Mouse (Mus musculus): ENCODE measurements around the gene Rbbp9. TPM values are rescaled to one million over a fixed set of nuclear protein-coding genes. Genes with fewer than 3 reads are reported as not detected.

The Rbbp9 gene
- total RNA-seq (2023) = 1 to 10 TPM; 5.0 to 5.6 TPM

DNA sequence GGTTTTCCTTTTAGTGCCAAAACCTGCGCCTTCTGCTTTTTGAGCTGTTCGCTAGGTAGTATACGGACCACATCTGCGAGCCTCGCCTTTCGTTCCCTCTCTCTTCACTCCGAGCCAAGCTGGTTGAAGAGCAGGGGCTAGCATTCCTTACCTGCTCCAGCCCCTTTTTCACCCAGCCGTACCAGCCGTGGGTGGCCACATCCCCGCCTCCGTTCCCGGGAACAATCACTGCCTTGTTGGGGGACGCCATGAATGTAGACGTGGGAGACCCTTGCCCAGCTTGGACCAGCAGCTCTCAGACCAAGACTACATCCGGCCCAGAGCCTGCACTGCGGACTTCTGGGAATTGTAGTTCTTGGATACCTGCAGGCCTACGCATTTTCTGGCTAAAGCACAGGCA lies at the start of gene Rbbp9:
Rbbp9 (minus strand) TSS at position 341 of the 400 bp plus-strand sequence.

DNA sequence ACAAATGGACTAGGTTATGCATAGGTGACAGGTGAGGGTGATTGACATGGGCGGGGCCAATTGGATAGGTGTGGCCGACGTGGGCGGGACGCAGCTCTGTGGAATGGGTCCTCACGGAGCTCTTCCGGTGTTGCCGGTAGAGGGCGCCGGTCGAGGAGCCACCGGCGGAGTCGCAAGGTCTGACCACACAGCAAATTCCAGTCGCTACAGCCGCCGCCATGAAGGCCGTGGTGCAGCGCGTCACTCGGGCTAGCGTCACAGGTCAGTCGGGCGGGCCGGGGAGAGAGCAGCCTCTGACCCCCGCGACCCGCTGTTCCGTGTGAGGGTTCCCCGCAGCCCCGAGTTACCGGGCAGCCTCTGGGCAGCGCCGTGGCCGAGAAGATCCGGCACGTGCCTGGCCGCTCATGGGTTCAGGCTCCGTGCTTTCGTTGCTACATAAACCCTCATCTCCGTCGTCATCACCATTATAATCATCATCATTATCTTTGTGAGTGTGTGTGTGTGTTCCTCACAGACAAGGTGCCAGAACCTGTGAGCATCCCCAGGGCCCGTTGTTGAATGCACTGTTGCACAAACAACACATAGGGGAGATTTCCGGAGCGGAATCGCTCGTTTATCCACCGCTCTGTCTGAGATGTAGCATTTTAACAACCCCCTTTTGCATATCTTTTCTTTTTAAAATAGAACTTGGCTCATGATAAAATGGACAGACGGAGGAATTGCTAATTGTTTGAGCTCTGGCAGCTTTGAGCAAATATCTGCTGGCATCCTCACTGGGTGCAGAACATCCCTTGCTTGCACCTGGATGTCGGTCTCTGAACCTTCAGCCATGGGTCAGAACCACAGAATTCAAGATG lies 49.4 kb upstream of the Rbbp9 start, which contains the start of gene Dtd1:
Dtd1 (plus strand) TSS at position 67 of the 857 bp plus-strand sequence.

DNA sequence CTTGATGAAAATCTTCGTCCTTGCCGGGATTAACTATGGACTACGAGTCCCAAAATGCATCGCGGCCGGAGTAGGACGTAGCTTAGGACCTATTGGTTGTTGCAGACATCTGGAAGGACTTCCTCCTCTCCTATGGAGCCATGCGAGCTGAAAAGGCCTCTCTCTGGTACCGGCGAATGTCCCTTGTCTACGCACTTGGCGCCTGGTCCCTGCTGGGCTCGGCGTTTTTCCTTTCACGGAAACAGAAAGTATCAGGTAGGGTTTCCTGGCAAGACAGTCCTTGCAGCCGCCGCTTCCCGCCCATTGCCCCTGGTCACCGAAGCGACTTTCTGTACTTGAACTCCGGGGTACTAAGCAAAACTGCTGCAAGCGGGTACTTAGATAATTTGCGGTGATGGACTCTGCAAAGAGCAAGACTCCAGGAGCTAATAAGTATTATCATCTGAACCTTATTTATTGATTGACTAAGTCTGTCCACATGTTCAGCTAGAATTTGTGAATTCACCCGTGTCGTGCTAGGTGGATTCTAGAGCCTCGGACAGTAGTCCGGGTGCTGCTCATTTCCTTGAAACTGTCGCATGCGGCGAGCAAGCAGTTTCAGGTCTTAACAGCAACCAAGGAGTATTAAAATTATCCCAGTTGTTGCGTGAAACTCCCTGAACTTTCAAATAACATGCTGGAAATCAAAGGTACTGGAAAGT lies 43.4 kb upstream of the Rbbp9 start, which contains the start of gene Smim26:
Smim26 (plus strand) TSS at position 104 of the 701 bp plus-strand sequence.

DNA sequence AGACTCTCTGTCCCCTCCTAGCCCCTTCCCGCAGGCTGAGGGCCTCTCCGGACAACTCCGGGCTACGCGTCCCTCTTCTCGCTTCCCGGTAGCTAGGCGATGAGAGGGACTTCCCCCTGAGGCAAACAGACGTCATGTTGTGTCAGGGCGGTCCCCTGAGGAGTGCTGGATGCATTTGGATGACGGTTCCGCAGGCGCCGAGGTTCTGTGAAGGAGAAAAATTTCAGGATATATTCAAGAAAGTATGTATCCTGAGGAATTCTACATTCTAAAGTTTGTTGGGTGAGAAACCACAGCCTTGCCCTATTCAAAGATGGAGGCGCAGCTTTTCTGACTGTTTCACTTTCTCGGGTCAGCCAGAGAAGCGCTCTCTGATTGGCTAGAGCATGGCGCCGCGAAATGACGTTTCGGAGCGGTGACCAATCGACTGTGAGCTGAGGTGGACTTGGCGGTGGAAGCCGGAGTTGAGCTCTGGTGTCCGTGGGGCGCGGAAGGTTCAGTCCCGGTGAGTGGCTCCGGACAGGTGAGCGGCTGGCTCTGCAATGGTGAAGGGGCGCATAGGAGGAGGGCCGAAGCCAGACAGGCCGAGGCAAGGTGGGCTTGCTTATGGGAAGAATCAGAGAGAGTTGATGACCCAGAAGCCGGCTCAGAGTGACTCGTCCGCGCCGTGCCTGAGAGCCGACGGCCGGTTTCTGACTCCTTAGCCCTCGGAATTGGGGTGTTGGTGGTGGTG lies 5.3 kb upstream of the Rbbp9 start, which contains the start of gene Sec23b:
Sec23b (plus strand) TSS at position 410 of the 733 bp plus-strand sequence.

DNA sequence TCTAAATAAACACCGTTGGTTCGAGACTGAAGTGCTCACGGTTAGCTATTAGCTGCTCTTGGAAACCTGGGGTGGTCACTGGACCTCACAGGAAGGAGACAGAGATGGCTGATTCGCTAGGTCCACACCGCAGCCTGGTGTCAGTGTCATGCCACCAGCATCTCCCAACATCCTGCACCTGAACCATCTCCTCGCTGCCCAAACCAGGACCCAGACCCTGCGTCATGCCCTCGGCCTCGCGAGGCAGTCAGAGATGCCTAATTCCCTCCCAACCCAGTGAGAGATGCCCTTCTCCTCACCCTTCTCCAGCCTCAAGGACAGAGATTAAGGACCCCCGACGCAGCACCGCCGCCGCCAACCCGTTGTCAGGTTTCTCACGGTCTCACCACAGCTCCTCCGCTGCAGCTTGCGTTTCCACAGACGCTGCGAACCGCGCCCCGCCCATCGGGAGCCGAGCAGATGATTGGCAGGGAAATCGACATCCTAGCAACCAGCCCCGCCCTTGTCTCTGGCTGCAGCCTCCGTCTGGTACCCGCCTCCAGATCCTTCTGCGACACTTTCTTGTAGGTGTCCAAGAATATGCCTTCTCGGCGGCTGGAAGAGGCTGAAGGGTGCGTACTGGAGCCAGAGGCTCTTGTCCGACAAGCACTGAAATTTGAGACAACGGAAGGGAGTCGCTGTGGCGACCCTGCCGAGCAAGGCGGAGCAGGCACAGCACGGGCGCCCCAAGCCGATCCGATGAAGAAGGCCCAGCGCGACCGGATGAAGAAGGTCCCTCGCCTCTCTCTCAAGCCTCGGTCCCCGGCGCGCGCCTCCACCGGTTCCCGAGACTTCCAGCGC lies 23.5 kb downstream of the Rbbp9 start, which contains the start of the genes Dzank1 and Polr3f:
Dzank1 (minus strand) TSS at position 434 of the 840 bp plus-strand sequence.
Polr3f (plus strand) TSS at position 738 of the 840 bp plus-strand sequence.

Other genes starting within 250 kb of the Rbbp9 start
- gene Ovol2, start 218.7 kb downstream of the Rbbp9 start, total RNA-seq (2023) = not detected
- gene Kat14, start 181.9 kb downstream of the Rbbp9 start, total RNA-seq (2023) = 10 to 100 TPM; 30.4 to 34.9 TPM
- gene Pet117, start 181.9 kb downstream of the Rbbp9 start, total RNA-seq (2023) = 1 to 10 TPM; 5.2 to 9.1 TPM
- gene Dzank1, start 23.5 kb downstream of the Rbbp9 start, total RNA-seq (2023) = not detected
- 10 to 100 TPM; 16.2 to 19.7 TPM for gene Polr3f, start 23.2 kb downstream of the Rbbp9 start, total RNA-seq (2023)
- gene Sec23b, start 5.4 kb upstream of the Rbbp9 start, total RNA-seq (2023) = 10 to 100 TPM; 46.0 to 52.7 TPM
- 10 to 100 TPM in 1 of 2 experiments, 1 to 10 TPM in 1; 9.4 to 12.3 TPM for gene Smim26, start 43.2 kb upstream of the Rbbp9 start, total RNA-seq (2023)
- gene Dtd1, start 49.0 kb upstream of the Rbbp9 start, total RNA-seq (2023) = 1 to 10 TPM; 7.1 to 7.6 TPM